Mouse (Mus musculus) mesoderm, embryonic 11.5 days (tissue): Measurements from ENCODE around the gene Tnks2.
"Not testable (repeated sequence)": the region's sequence is repeated elsewhere in the genome, so short reads cannot be mapped to it uniquely, and the experiment has no call there.

Experiments used
- DNase-seq: peaks from one replicate; pipeline ENCODE4 v3.0.0-alpha.2; 2012; ENCODE audit warnings: low read depth, low spot score

The Tnks2 gene

DNA sequence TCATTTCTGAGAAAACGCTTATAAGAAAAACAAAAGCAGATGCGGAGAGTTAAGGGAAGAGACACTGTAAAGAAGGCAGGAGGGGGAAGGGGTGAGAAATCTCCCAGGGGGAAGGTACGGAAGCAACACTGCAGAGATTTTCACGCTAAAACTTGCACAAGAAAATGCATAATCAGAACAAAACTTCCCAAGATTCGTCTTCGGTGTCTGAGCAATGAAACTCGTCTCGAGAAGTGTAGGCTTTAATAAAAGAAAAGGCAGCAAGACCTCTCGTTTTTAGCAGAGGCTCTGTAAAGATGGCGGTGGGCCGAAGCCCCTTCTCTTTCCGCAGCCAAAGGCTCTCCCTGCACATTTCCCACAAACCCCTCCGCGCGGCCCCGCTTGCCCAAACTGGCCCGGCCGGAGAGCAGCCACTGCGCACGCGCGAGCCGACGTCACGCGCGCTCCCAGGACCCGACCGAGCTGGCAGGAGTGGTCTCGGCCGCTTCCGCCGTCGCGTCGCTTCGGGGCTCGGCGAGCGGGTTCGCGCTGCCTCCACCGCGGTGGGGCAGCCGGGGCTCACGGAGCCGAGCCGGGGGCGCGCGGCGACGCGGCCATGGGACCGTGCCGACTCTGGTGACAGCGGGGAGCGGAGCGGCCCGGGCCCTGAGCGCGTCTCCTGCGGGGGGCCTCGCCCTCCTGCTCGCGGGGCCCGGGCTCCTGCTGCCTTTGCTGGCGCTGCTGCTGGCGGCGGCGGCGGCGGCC, at the start of gene Tnks2:
TSS of gene Tnks2 (plus strand) at position 445 of the 744 bp plus-strand sequence.
- DNase-seq, result peak; percentile 98

DNA sequence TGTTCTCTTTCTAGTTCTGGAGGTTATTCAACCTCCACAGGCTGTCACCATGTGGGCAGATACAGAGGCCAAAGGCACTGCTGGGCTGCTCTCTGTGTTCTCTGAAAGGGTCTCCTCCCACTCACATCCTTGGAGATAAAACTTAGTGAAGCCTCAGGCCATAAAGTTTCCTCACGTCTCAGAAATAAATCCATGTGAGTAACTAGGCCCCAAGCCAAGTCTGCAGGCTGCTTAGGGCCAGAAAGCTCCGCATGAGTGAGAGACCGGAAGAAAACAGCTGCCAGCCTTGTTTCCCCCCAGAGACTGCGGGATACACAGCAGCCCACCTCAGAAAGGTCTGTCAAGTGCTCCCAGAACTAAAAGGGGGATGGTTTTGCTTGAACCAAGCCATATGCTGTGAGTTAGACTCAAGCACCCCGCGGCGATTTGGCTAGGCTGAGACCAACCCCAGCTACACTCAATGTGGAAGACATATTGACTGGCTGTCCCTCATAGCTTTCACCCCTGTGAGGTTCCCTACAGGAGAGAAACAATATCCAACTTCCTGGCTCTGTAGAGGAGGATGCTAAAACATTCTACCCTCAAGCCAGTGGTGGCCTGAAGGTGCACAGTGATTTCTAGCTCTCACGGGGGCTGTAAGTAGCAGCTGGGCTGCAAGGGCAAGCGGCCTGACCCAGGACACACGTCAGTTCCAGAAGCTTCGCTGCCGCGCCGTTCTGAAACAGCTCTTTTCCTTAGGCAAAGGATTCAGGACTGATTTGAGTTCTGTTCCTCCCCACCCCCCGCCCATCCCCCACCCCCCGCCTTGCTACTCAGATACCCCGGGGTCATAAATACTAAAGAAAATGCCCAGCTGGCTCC, 43.9 kb upstream of the Tnks2 start:
- no peak for DNase-seq

- DNase-seq, result no peak
Measured at GRCm38 (mm10) chr19:36792589-36792988, 41.4 kb upstream of the Tnks2 start.

GRCm38 (mm10) chr19:36793450-36793849, 40.6 kb upstream of the Tnks2 start:
- no peak for DNase-seq

GRCm38 (mm10) chr19:36794008-36794407, 40.0 kb upstream of the Tnks2 start:
- no peak for DNase-seq

- DNase-seq, result no peak
Measured at GRCm38 (mm10) chr19:36795277-36795676, 38.8 kb upstream of the Tnks2 start.

GRCm38 (mm10) chr19:36796931-36797330, 37.1 kb upstream of the Tnks2 start:
- no peak for DNase-seq

- DNase-seq, result no peak
Measured at GRCm38 (mm10) chr19:36800288-36800687, 33.7 kb upstream of the Tnks2 start.

- DNase-seq, result no peak
Measured at GRCm38 (mm10) chr19:36801856-36802641, 32.0 kb upstream of the Tnks2 start.

- DNase-seq, result no peak
Measured at GRCm38 (mm10) chr19:36803403-36803802, 30.6 kb upstream of the Tnks2 start.

DNA sequence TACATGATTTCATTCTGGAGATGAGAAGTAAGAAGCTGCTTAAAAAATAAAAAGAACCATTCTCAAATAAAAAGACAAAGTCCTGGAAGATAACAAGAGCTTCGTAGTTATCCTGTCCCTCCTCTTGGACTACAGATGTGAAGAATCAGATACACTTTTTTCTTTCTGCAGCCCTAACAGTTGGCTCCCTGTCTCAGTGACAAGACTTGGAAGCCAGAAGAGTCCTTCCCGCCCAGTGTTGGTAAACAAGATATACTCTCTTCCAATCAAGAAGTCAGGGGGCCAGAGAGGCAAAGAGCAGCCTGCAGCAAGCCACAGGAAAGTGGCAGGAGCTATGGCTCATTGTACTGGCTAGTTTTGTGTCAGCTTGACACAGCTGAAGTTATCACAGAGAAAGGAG, 27.2 kb upstream of the Tnks2 start:
- no peak for DNase-seq

- no peak for DNase-seq
Measured at GRCm38 (mm10) chr19:36808426-36809105, 25.5 kb upstream of the Tnks2 start.

GRCm38 (mm10) chr19:36809476-36810168, 24.4 kb upstream of the Tnks2 start:
- no peak for DNase-seq

GRCm38 (mm10) chr19:36812011-36812410, 22.0 kb upstream of the Tnks2 start:
- DNase-seq, result no peak

DNA sequence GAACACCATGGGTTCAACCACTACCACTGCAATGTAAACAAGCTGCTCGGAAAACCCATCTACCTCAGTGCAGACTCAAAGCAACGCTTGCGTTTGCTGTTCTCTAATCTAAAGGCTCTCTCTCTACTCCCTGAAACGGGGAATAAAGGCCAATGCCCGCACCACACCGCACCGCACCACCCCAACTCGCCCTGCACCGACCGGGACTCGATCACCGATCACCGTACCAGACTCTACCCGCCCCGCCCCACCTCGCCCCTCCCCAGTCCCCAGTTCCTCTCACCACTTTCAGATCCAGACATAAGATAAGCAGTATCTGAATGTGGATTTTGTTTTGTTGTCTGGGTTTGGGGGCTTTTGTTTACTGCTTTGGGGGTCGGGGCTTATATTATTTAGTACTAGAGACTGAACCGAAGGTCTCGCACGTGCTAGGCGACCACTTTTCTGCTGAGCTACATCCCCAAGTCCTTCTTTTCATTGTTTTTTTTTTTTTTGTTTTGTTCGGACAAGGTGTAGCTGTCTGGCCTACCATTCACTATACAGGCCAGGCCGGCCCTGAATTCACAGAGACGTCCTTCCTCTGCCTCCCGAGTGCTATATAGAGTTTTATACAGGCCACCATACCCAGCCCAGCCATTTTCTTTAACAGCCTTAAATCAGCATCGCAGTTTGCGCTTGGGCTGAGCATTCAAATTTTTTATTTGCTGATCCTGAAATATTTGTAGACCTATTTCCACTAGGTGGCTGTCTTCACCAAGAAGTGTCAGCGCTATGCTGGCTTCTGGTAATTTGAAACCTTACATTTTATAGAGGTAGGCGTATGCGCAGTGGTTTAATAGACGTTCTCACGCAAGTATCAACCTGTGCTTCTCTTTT, 18.4 kb upstream of the Tnks2 start:
- DNase-seq, result peak; percentile 69

- peak; percentile 45 for DNase-seq
Measured at GRCm38 (mm10) chr19:36818141-36818885, 15.7 kb upstream of the Tnks2 start.

DNA sequence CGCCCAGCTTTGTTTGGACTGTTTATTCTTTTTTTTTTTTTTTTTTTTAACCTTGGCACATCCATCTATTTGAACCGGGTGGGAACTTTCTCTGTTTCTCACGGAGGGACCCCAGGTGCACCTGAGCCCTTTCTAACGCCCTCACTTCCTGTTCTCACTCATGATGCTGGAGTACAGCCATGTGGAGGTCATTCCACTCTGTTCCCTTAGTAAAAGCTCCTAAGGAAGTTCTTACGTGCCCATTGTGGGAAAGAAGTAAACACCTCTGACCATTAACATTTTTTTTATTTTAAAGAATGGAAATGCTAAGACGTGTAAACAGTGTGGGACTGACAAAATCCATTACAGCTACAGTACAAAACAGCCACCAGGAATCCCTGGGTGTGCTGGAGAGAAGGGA, 14.8 kb upstream of the Tnks2 start:
- no peak for DNase-seq

DNA sequence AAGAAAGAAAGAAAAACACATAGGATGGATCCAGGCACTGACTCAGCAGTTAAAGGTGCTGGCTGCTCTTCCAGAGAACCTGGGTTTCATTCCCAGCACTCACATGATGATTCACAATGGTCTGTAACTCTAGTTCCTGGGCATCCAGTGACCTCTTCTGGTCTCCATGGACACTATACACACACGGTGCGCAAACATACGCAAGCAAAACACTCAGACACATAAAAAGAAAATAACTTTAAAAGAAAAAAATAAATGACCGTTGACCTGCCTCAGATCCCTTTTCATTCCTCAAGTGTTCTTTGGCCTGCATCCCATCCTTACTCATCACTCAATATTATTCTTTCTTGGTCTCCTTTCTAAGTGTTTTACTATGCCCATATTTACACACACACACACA, 13.6 kb upstream of the Tnks2 start:
- DNase-seq, result no peak

DNA sequence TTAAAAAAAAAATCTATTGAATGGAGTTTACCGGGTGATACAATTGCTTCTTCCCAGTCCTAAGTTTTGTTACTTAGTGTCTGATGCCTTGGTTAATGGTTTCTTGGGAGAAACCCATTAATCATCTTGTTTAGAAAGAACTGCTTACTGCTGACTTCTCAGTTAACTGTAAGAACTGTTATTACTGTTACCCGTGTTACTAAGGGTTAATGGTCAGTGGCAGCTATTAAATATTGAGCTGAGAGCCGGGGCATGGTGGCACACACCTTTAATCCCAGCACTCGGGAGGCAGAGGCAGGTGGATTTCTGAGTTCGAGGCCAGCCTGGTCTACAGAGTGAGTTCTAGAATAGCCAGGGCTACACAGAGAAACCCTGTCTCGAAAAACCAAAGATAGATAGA, 12.7 kb upstream of the Tnks2 start:
- DNase-seq, result not testable (repeated sequence)
